Mouse (Mus musculus): ENCODE results near the gene C1qtnf9. TPM values are rescaled to one million over a fixed set of nuclear protein-coding genes. Genes with fewer than 3 reads are reported as not detected.

The C1qtnf9 gene
- 0.47 and 0.70 TPM in 2 replicates for polyA plus RNA-seq (2012; rRNA removed)

GRCm38 (mm10) chr14:60767884-60768283, at the start of gene C1qtnf9:
TSS of gene C1qtnf9 (plus strand) at chr14:60768134.
- H3K4me3 ChIP-seq (ENCODE audit: low read depth, low read length) = no peak within 1 kb of the TSS
- no peaks in the 10 kb centered on the region for H3K4me1 ChIP-seq (ENCODE audit: control insufficient read depth, insufficient read depth, insufficient read length, low read length)
- peaks cover 5% of the 10 kb centered on the region; the same call in 1 of the 2 replicates for H3K36me3 ChIP-seq (ENCODE audit: control insufficient read depth, insufficient read depth, low read length)
- TF ChIP-seq POLR2A (IDR thresholded peaks at IDR 0.05; ENCODE audit: low read depth, low read length) (no peak), CTCF (IDR thresholded peaks at IDR 0.05; ENCODE audit: extremely low read depth, insufficient read length, insufficient replicate concordance, low read depth, low read length) (no peak)
- whole genome bisulfite sequencing = 56% methylated on average over 4 of the region's 4 CpGs
- H3K27me3 ChIP-seq (ENCODE audit: control insufficient read depth, insufficient read depth, low read length) = no peaks in the 10 kb centered on the region
- H3K27ac ChIP-seq (ENCODE audit: insufficient read depth, low read depth, low read length) = no peak within 1 kb of the TSS

GRCm38 (mm10) chr14:60721304-60721703, 46.6 kb upstream of the C1qtnf9 start:
- Histone ChIP-seq H3K27me3 (ENCODE audit: control insufficient read depth, insufficient read depth, low read length) (no peaks in the 10 kb centered on the region), H3K36me3 (ENCODE audit: control insufficient read depth, insufficient read depth, low read length) (peaks cover 16% of the 10 kb centered on the region), H3K4me3 (ENCODE audit: low read depth, low read length) (no peak overlapping the region), H3K4me1 (ENCODE audit: control insufficient read depth, insufficient read depth, insufficient read length, low read length) (peaks cover 12% of the 10 kb centered on the region; the same call in 1 of the 2 replicates), H3K27ac (ENCODE audit: insufficient read depth, low read depth, low read length) (no peak overlapping the region)
- TF ChIP-seq POLR2A (IDR thresholded peaks at IDR 0.05; ENCODE audit: low read depth, low read length) = no peak
- TF ChIP-seq CTCF (IDR thresholded peaks at IDR 0.05; ENCODE audit: extremely low read depth, insufficient read length, insufficient replicate concordance, low read depth, low read length) = no peak
- 34% methylated on average over 8 of the region's 8 CpGs for WGBS

GRCm38 (mm10) chr14:60721938-60722337, 46.0 kb upstream of the C1qtnf9 start:
- 57% methylated on average over 3 of the region's 3 CpGs for WGBS
- H3K27ac ChIP-seq (ENCODE audit: insufficient read depth, low read depth, low read length) = no peak overlapping the region

GRCm38 (mm10) chr14:60726091-60726490, 41.8 kb upstream of the C1qtnf9 start:
- WGBS = 55% methylated on average over 6 of the region's 6 CpGs
- Histone ChIP-seq H3K36me3 (ENCODE audit: control insufficient read depth, insufficient read depth, low read length) (peaks cover 13% of the 10 kb centered on the region; the same call in 1 of the 2 replicates), H3K4me1 (ENCODE audit: control insufficient read depth, insufficient read depth, insufficient read length, low read length) (peaks cover 7% of the 10 kb centered on the region; the same call in 1 of the 2 replicates), H3K27ac (ENCODE audit: insufficient read depth, low read depth, low read length) (no peak overlapping the region), H3K4me3 (ENCODE audit: low read depth, low read length) (no peak overlapping the region), H3K27me3 (ENCODE audit: control insufficient read depth, insufficient read depth, low read length) (no peaks in the 10 kb centered on the region)
- TF ChIP-seq POLR2A (IDR thresholded peaks at IDR 0.05; ENCODE audit: low read depth, low read length) = no peak

More at GRCm38 (mm10) chr14:60721938-60722337, 46.0 kb upstream of the C1qtnf9 start:
- TF ChIP-seq POLR2A (IDR thresholded peaks at IDR 0.05; ENCODE audit: low read depth, low read length) (no peak), CTCF (IDR thresholded peaks at IDR 0.05; ENCODE audit: extremely low read depth, insufficient read length, insufficient replicate concordance, low read depth, low read length) (no peak)
- no peaks in the 10 kb centered on the region for H3K27me3 ChIP-seq (ENCODE audit: control insufficient read depth, insufficient read depth, low read length)
- peaks cover 15% of the 10 kb centered on the region for H3K36me3 ChIP-seq (ENCODE audit: control insufficient read depth, insufficient read depth, low read length)
- H3K4me3 ChIP-seq (ENCODE audit: low read depth, low read length) = no peak overlapping the region
- H3K4me1 ChIP-seq (ENCODE audit: control insufficient read depth, insufficient read depth, insufficient read length, low read length) = peaks cover 12% of the 10 kb centered on the region; the same call in 1 of the 2 replicates

GRCm38 (mm10) chr14:60727130-60727529, 40.8 kb upstream of the C1qtnf9 start:
- Histone ChIP-seq H3K27ac (ENCODE audit: insufficient read depth, low read depth, low read length) (no peak overlapping the region), H3K4me3 (ENCODE audit: low read depth, low read length) (no peak overlapping the region), H3K4me1 (ENCODE audit: control insufficient read depth, insufficient read depth, insufficient read length, low read length) (peaks cover 4% of the 10 kb centered on the region; the same call in 1 of the 2 replicates), H3K27me3 (ENCODE audit: control insufficient read depth, insufficient read depth, low read length) (no peaks in the 10 kb centered on the region), H3K36me3 (ENCODE audit: control insufficient read depth, insufficient read depth, low read length) (peaks cover 13% of the 10 kb centered on the region; the same call in 1 of the 2 replicates)
- TF ChIP-seq POLR2A (IDR thresholded peaks at IDR 0.05; ENCODE audit: low read depth, low read length) = no peak
- TF ChIP-seq CTCF (IDR thresholded peaks at IDR 0.05; ENCODE audit: extremely low read depth, insufficient read length, insufficient replicate concordance, low read depth, low read length) = no peak
- 82% methylated on average over 4 of the region's 4 CpGs for WGBS

GRCm38 (mm10) chr14:60732081-60732480, 35.9 kb upstream of the C1qtnf9 start:
- TF ChIP-seq CTCF (IDR thresholded peaks at IDR 0.05; ENCODE audit: extremely low read depth, insufficient read length, insufficient replicate concordance, low read depth, low read length) (no peak), POLR2A (IDR thresholded peaks at IDR 0.05; ENCODE audit: low read depth, low read length) (no peak)
- Histone ChIP-seq H3K27ac (ENCODE audit: insufficient read depth, low read depth, low read length) (no peak overlapping the region), H3K4me1 (ENCODE audit: control insufficient read depth, insufficient read depth, insufficient read length, low read length) (peaks cover 9% of the 10 kb centered on the region), H3K27me3 (ENCODE audit: control insufficient read depth, insufficient read depth, low read length) (no peaks in the 10 kb centered on the region), H3K36me3 (ENCODE audit: control insufficient read depth, insufficient read depth, low read length) (peaks cover 7% of the 10 kb centered on the region; the same call in 1 of the 2 replicates), H3K4me3 (ENCODE audit: low read depth, low read length) (no peak overlapping the region)
- WGBS = 61% methylated on average over 6 of the region's 6 CpGs

GRCm38 (mm10) chr14:60732787-60733186, 35.1 kb upstream of the C1qtnf9 start:
- Histone ChIP-seq H3K36me3 (ENCODE audit: control insufficient read depth, insufficient read depth, low read length) (peaks cover 7% of the 10 kb centered on the region; the same call in 1 of the 2 replicates), H3K4me3 (ENCODE audit: low read depth, low read length) (peak overlapping the region; percentile 29), H3K4me1 (ENCODE audit: control insufficient read depth, insufficient read depth, insufficient read length, low read length) (peaks cover 13% of the 10 kb centered on the region), H3K27me3 (ENCODE audit: control insufficient read depth, insufficient read depth, low read length) (no peaks in the 10 kb centered on the region), H3K27ac (ENCODE audit: insufficient read depth, low read depth, low read length) (peak overlapping the region; percentile 35)
- WGBS = 63% methylated on average over 16 of the region's 16 CpGs
- TF ChIP-seq CTCF (IDR thresholded peaks at IDR 0.05; ENCODE audit: extremely low read depth, insufficient read length, insufficient replicate concordance, low read depth, low read length) (no peak), POLR2A (IDR thresholded peaks at IDR 0.05; ENCODE audit: low read depth, low read length) (no peak; the same call in 1 of the 2 replicates)
